Mouse (Mus musculus) layer of hippocampus, adult 6 months (tissue): ENCODE results near the gene Zfp551. TPM values are rescaled to one million over a fixed set of nuclear protein-coding genes. Genes with fewer than 3 reads are reported as not detected.

Source experiments
- long read RNA-seq, 2 experiments: library from polyadenylated mRNA; unstranded; transcript quantifications; one replicate each; pipeline ENCODE4 v2.0.0; 2019 to 2020
- polyA plus RNA-seq: library from polyadenylated mRNA; unstranded; fragments of <200 nt; fragmentation: Nextera tagmentation; gene quantifications from 2 replicates; pipeline ENCODE4 v1.2.3, GENCODE M21; 2021

Gene Zfp551
- polyA plus RNA-seq, result 2.5 and 3.5 TPM in 2 replicates
- long read RNA-seq, experiment 1, transcript Zfp551-201 (4 exons, 2,591 nt), result major isoform, 5 of 9 reads
- long read RNA-seq, experiment 1, partial matches to known transcripts, result 0 of 9 reads
- long read RNA-seq, experiment 1, other reads (novel, unspliced or antisense), result 3 of 9 reads
- long read RNA-seq, experiment 2, transcript Zfp551-201 (4 exons, 2,591 nt), result major isoform, 20 of 25 reads
- long read RNA-seq, experiment 2, partial matches to known transcripts, result 0 of 25 reads
- long read RNA-seq, experiment 2, other reads (novel, unspliced or antisense), result 2 of 25 reads

GRCm38 (mm10) chr7:12422245-12422849, at the start of gene Zfp551:
Zfp551 (minus strand) TSS chr7:12422751.

GRCm38 (mm10) chr7:12369173-12369572, 53.4 kb downstream of the Zfp551 start, which contains the start of gene Vmn1r84:
Vmn1r84 (minus strand) TSS chr7:12369273.

Other genes with a start within 250 kb of the Zfp551 start
- not detected in 2 replicates for gene Vmn1r80, start 233.5 kb downstream of the Zfp551 start, polyA plus RNA-seq
- not detected in 2 replicates for gene Vmn1r81, start 154.5 kb downstream of the Zfp551 start, polyA plus RNA-seq
- gene Vmn1r82, start 122.3 kb downstream of the Zfp551 start, polyA plus RNA-seq, result not detected in 2 replicates
- gene Vmn1r83, start 93.3 kb downstream of the Zfp551 start, polyA plus RNA-seq, result not detected in 2 replicates
- not detected in 2 replicates for gene Vmn1r84, start 53.5 kb downstream of the Zfp551 start, polyA plus RNA-seq
- 5.2 and 5.5 TPM in 2 replicates for gene Zfp606, start 55.5 kb upstream of the Zfp551 start, polyA plus RNA-seq
- gene 2900092C05Rik, start 89.8 kb upstream of the Zfp551 start, polyA plus RNA-seq, result not detected in 2 replicates
- not detected in 2 replicates for gene Vmn2r53, start 186.0 kb upstream of the Zfp551 start, polyA plus RNA-seq
- gene Vmn2r54, start 217.6 kb upstream of the Zfp551 start, polyA plus RNA-seq, result not detected in 2 replicates